Mouse (Mus musculus) NIH3T3 (cell line): Measurements from ENCODE around the gene Epn1.
"Not testable (repeated sequence)": the region's sequence is repeated elsewhere in the genome, so short reads cannot be mapped to it uniquely, and the experiment has no call there.

ENCODE experiments used
- DNase-seq: peaks from one replicate; pipeline ENCODE4 v3.0.0-alpha.2; 2012; ENCODE audit warnings: low read depth

Gene Epn1

GRCm38 (mm10) chr7:5059421-5059820, 20.6 kb upstream of the Epn1 start:
- DNase-seq = no peak

- DNase-seq = peak; percentile 96
Measured at GRCm38 (mm10) chr7:5060239-5060731, 19.8 kb upstream of the Epn1 start.

- DNase-seq = peak; percentile 99
Measured at GRCm38 (mm10) chr7:5060944-5061773, 18.9 kb upstream of the Epn1 start.

GRCm38 (mm10) chr7:5061774-5062359, 18.2 kb upstream of the Epn1 start, which contains the start of gene U2af2:
U2af2 (plus strand) TSS chr7:5062143.
- DNase-seq = peak; percentile 95

GRCm38 (mm10) chr7:5062360-5063001, 17.6 kb upstream of the Epn1 start:
- peak; percentile 89 for DNase-seq

GRCm38 (mm10) chr7:5064886-5065285, 15.1 kb upstream of the Epn1 start:
- DNase-seq = no peak

- DNase-seq = no peak
Measured at GRCm38 (mm10) chr7:5073586-5073985, 6.4 kb upstream of the Epn1 start.

GRCm38 (mm10) chr7:5074984-5075383, 5.1 kb upstream of the Epn1 start:
- DNase-seq = no peak

- DNase-seq = no peak
Measured at GRCm38 (mm10) chr7:5076931-5077330, 3.1 kb upstream of the Epn1 start.

- DNase-seq = not testable (repeated sequence)
Measured at GRCm38 (mm10) chr7:5079365-5080009, 548 bp upstream of the Epn1 start.

GRCm38 (mm10) chr7:5080815-5081214, 780 bp downstream of the Epn1 start:
- peak; percentile 38 for DNase-seq

- peak; percentile 34 for DNase-seq
Measured at GRCm38 (mm10) chr7:5081241-5081640, 1.2 kb downstream of the Epn1 start.

GRCm38 (mm10) chr7:5081939-5082338, 1.9 kb downstream of the Epn1 start:
- DNase-seq = no peak

GRCm38 (mm10) chr7:5083325-5084105, 3.5 kb downstream of the Epn1 start:
- DNase-seq = no peak

GRCm38 (mm10) chr7:5085512-5085911, 5.5 kb downstream of the Epn1 start:
- DNase-seq = no peak

GRCm38 (mm10) chr7:5086921-5087440, 6.9 kb downstream of the Epn1 start:
- no peak for DNase-seq

GRCm38 (mm10) chr7:5087886-5088285, 7.9 kb downstream of the Epn1 start:
- no peak for DNase-seq

GRCm38 (mm10) chr7:5089853-5090252, 9.8 kb downstream of the Epn1 start:
- no peak for DNase-seq

GRCm38 (mm10) chr7:5091008-5091728, 11.1 kb downstream of the Epn1 start:
- no peak for DNase-seq

GRCm38 (mm10) chr7:5092381-5092780, 12.3 kb downstream of the Epn1 start:
- DNase-seq = no peak
